8 mouse cellular contexts compared by ENCODE assay signal in genomic region chr19:46394712-46395108, GRCm38 (mm10). TPM values are rescaled to one million over a fixed set of nuclear protein-coding genes. Genes with fewer than 3 reads are reported as not detected.
A peak's percentile ranks its signal among the peaks of the same experiment; 100 is the strongest.
DNase-seq lines count a peak whose midpoint lies in the region; ATAC-seq and TF ChIP-seq lines count a peak whose summit lies in the region.

No protein-coding gene starts in this region.

- peaks cover 10% of the 10 kb centered on the region for H3K36me3 ChIP-seq in heart, embryonic 12.5 days
- peaks cover 3 to 25% of the 10 kb centered on the region in 2 experiments for H3K36me3 ChIP-seq in CH12.LX (replicated peaks in 1 of 2; ENCODE audit: control insufficient read depth in 1 of 2, insufficient read depth in 1 of 2, low read length in 1 of 2)
- peaks cover 4% of the 10 kb centered on the region; the same call in 1 of the 2 replicates for H3K36me3 ChIP-seq in forebrain, embryonic 13.5 days (ENCODE audit: poor library complexity, severe bottlenecking)
- H3K36me3 ChIP-seq in liver, embryonic 14.5 days (replicated peaks; ENCODE audit: control insufficient read depth, insufficient read depth, low read depth): no peaks in the 10 kb centered on the region

- intact Hi-C loops in heart, postnatal 10 days (cut with DNase I): loop anchor here (2.0 kb wide), 1 partner anchor 24 kb away; no protein-coding TSS in a partner anchor

- in situ Hi-C loops in CH12.LX (cut with MboI; ENCODE audit: low pct_ligation_motif_present, low pct_unique_long_range_greater_than_20kb, low sequenced_read_pairs): loop anchor here (5.0 to 10.0 kb wide), 3 partner anchors 37 to 190 kb away; no protein-coding TSS in a partner anchor

- TF ChIP-seq CTCF in CH12.LX (conservative IDR thresholded peaks at IDR 0.05 in 1 of 2, IDR thresholded peaks at IDR 0.05 in 1 of 2; ENCODE audit: low read depth in 2 of 2, low read length in 2 of 2): no peak
- no peak for TF ChIP-seq CTCF in liver, embryonic 14.5 days (IDR thresholded peaks at IDR 0.05; ENCODE audit: low read depth)

- no peak overlapping the region for H3K27ac ChIP-seq in heart, embryonic 12.5 days (ENCODE audit: poor library complexity, severe bottlenecking)
- no peak overlapping the region for H3K27ac ChIP-seq in CH12.LX (ENCODE audit: insufficient read depth, low read depth)
- H3K27ac ChIP-seq in forebrain, embryonic 13.5 days: no peak overlapping the region
- H3K27ac ChIP-seq in liver, embryonic 14.5 days: peak overlapping the region; percentile 16

- no peak for DNase-seq in heart, postnatal 10 days
- DNase-seq in CH12.LX (ENCODE audit: extremely low read depth): no peak
- peak in 1 of 3 experiments; percentile 28 for DNase-seq in liver, embryonic 14.5 days (ENCODE audit: low read depth in 3 of 3, low spot score in 3 of 3)
- no peak for DNase-seq in adrenal gland, adult 8-10 months
- no peak for DNase-seq in frontal cortex, postnatal 25 days (ENCODE audit: low spot score in 2 of 2)
- no peak for DNase-seq in gastrocnemius, postnatal 10 days

- no peak for TF ChIP-seq POLR2A in CH12.LX (IDR thresholded peaks at IDR 0.05; ENCODE audit: low read depth, low read length)

- no peak for ATAC-seq in heart, embryonic 12.5 days (ENCODE audit: insufficient number of reproducible peaks, low FRiP score)
- no peak for ATAC-seq in forebrain, embryonic 13.5 days
- ATAC-seq in liver, embryonic 14.5 days (ENCODE audit: insufficient read depth): no peak

- peak overlapping the region; percentile 74 for H3K4me3 ChIP-seq in heart, embryonic 12.5 days
- H3K4me3 ChIP-seq in CH12.LX (replicated peaks in 1 of 3; ENCODE audit: low read depth in 2 of 3, low read length in 2 of 3, poor library complexity in 1 of 3): peak overlapping the region; percentile 83 to 89 (median 89)
- H3K4me3 ChIP-seq in forebrain, embryonic 13.5 days: peak overlapping the region; percentile 81
- peak overlapping the region; percentile 83 to 85 for H3K4me3 ChIP-seq in liver, embryonic 14.5 days (ENCODE audit: insufficient read depth in 1 of 2, low read depth in 2 of 2, low read length in 2 of 2)

- no peak for TF ChIP-seq EP300 in CH12.LX (IDR thresholded peaks at IDR 0.05; ENCODE audit: low read length)
- no peak for TF ChIP-seq EP300 in liver, embryonic 14.5 days (IDR thresholded peaks at IDR 0.05; ENCODE audit: low read depth)

- H3K9me3 ChIP-seq in heart, embryonic 12.5 days (replicated peaks): no peaks in the 10 kb centered on the region
- no peaks in the 10 kb centered on the region for H3K9me3 ChIP-seq in CH12.LX (replicated peaks; ENCODE audit: low read length)
- no peaks in the 10 kb centered on the region for H3K9me3 ChIP-seq in forebrain, embryonic 13.5 days (replicated peaks)
- no peaks in the 10 kb centered on the region for H3K9me3 ChIP-seq in liver, embryonic 14.5 days (ENCODE audit: control insufficient read depth, low read length)

- no peak for TF ChIP-seq RAD21 in CH12.LX (IDR thresholded peaks at IDR 0.05; ENCODE audit: low read depth, low read length)

- peak overlapping the region; percentile 86 for H3K4me2 ChIP-seq in heart, embryonic 12.5 days
- H3K4me2 ChIP-seq in CH12.LX (ENCODE audit: insufficient read depth, low read depth, poor library complexity, severe bottlenecking): peak overlapping the region; percentile 84
- H3K4me2 ChIP-seq in forebrain, embryonic 13.5 days: peak overlapping the region; percentile 91
- peak overlapping the region; percentile 95 for H3K4me2 ChIP-seq in liver, embryonic 14.5 days (ENCODE audit: low read depth)

- dilution Hi-C loops in CH12.LX (cut with MboI; ENCODE audit: extremely low pct_ligation_motif_present, extremely low pct_unique_long_range_greater_than_20kb, low sequenced_read_pairs): no loop called here

- peaks cover 54% of the 10 kb centered on the region for H3K79me2 ChIP-seq in CH12.LX (replicated peaks; ENCODE audit: control insufficient read depth, extremely low read depth, insufficient read depth, poor library complexity, severe bottlenecking)

- H3K4me1 ChIP-seq in heart, embryonic 12.5 days (replicated peaks): peaks cover 41% of the 10 kb centered on the region
- H3K4me1 ChIP-seq in CH12.LX (ENCODE audit: control insufficient read depth in 1 of 2, insufficient read depth in 2 of 2): peaks cover 8 to 36% of the 10 kb centered on the region in 2 experiments
- peaks cover 50% of the 10 kb centered on the region for H3K4me1 ChIP-seq in forebrain, embryonic 13.5 days
- peaks cover 11 to 21% of the 10 kb centered on the region in 2 experiments for H3K4me1 ChIP-seq in liver, embryonic 14.5 days (replicated peaks; ENCODE audit: control insufficient read depth in 2 of 2, insufficient read depth in 2 of 2, low read length in 1 of 2)

- H3K9ac ChIP-seq in heart, embryonic 12.5 days: peak overlapping the region; percentile 65
- H3K9ac ChIP-seq in CH12.LX (ENCODE audit: insufficient read depth, low read depth): peak overlapping the region; percentile 50
- peak overlapping the region; percentile 67 for H3K9ac ChIP-seq in forebrain, embryonic 13.5 days
- peak overlapping the region; percentile 67 for H3K9ac ChIP-seq in liver, embryonic 14.5 days (replicated peaks)

- H3K27me3 ChIP-seq in heart, embryonic 12.5 days (replicated peaks): no peaks in the 10 kb centered on the region
- no peaks in the 10 kb centered on the region for H3K27me3 ChIP-seq in CH12.LX (replicated peaks)
- H3K27me3 ChIP-seq in forebrain, embryonic 13.5 days: no peaks in the 10 kb centered on the region
- no peaks in the 10 kb centered on the region for H3K27me3 ChIP-seq in liver, embryonic 14.5 days (ENCODE audit: control insufficient read depth, insufficient read depth, low read length)

- WGBS in heart, embryonic 12.5 days: 6% methylated on average over 10 of the region's 10 CpGs
- 5% methylated on average over 10 of the region's 10 CpGs for WGBS in forebrain, embryonic 13.5 days
- 6% methylated on average over 10 of the region's 10 CpGs for WGBS in liver, embryonic 14.5 days (ENCODE audit: insufficient replicate concordance)

RNA-seq across cellular contexts. Expression of gene Actr1a, which starts 0.8 kb away (rescaled TPM):
- 118 and 120 TPM in 2 replicates for polyA plus RNA-seq in heart, embryonic 12.5 days (2016; fragmentation: Nextera tagmentation; extraction: Ambion mirVana)
- total RNA-seq in heart, postnatal 10 days (2021): 100 to 1,000 TPM; 122 to 124 TPM
- 75.7 and 87.8 TPM in 2 replicates for total RNA-seq in CH12.LX (2012; rRNA removed)
- total RNA-seq in CH12.LX (2014; rRNA removed): 69.4 and 70.7 TPM in 2 replicates
- polyA plus RNA-seq in CH12.LX (2012; ENCODE audit: insufficient read length, low read depth): 84.2 and 88.4 TPM in 2 replicates
- 285 and 307 TPM in 2 replicates for polyA plus RNA-seq in forebrain, embryonic 13.5 days (2015; fragmentation: Nextera tagmentation; extraction: Ambion mirVana)
- polyA plus RNA-seq in liver, embryonic 14.5 days (2012; rRNA removed): 23.5 and 28.1 TPM in 2 replicates
- 47.0 and 51.4 TPM in 2 replicates for polyA plus RNA-seq in liver, embryonic 14.5 days (2014; fragmentation: Nextera tagmentation; extraction: Ambion mirVana)
- total RNA-seq in adrenal gland, adult 8-10 months (2022): 100 to 1,000 TPM; 103 to 132 (median 122) TPM
- total RNA-seq in gastrocnemius, postnatal 10 days (2021): 10 to 100 TPM; 65.1 to 69.1 TPM

RNA-seq across cellular contexts. Expression of gene Sufu, which starts 2.0 kb away (rescaled TPM):
- 24.1 and 27.2 TPM in 2 replicates for polyA plus RNA-seq in heart, embryonic 12.5 days (2016; fragmentation: Nextera tagmentation; extraction: Ambion mirVana)
- total RNA-seq in heart, postnatal 10 days (2021): 10 to 100 TPM; 18.0 to 18.7 TPM
- total RNA-seq in CH12.LX (2012; rRNA removed) (8.7 and 9.8 TPM in 2 replicates), CH12.LX (2014; rRNA removed) (3.0 and 3.6 TPM in 2 replicates)
- polyA plus RNA-seq in CH12.LX (2012; ENCODE audit: insufficient read length, low read depth): 18.1 and 22.6 TPM in 2 replicates
- polyA plus RNA-seq in forebrain, embryonic 13.5 days (2015; fragmentation: Nextera tagmentation; extraction: Ambion mirVana): 28.0 and 30.3 TPM in 2 replicates
- 3.2 and 3.6 TPM in 2 replicates for polyA plus RNA-seq in liver, embryonic 14.5 days (2012; rRNA removed)
- 4.2 and 5.4 TPM in 2 replicates for polyA plus RNA-seq in liver, embryonic 14.5 days (2014; fragmentation: Nextera tagmentation; extraction: Ambion mirVana)
- 10 to 100 TPM; 21.6 to 37.0 (median 26.7) TPM for total RNA-seq in adrenal gland, adult 8-10 months (2022)
- total RNA-seq in gastrocnemius, postnatal 10 days (2021): 10 to 100 TPM; 11.8 to 14.2 TPM

RNA-seq across cellular contexts. Expression of gene 2310034G01Rik, which starts 44.6 kb away (rescaled TPM):
- 0.36 and 1.2 TPM in 2 replicates for polyA plus RNA-seq in heart, embryonic 12.5 days (2016; fragmentation: Nextera tagmentation; extraction: Ambion mirVana)
- under 1 TPM; 0.19 to 0.20 TPM for total RNA-seq in heart, postnatal 10 days (2021)
- total RNA-seq in CH12.LX (2012; rRNA removed) (1.3 and 1.4 TPM in 2 replicates), CH12.LX (2014; rRNA removed) (1.5 and 1.6 TPM in 2 replicates)
- polyA plus RNA-seq in CH12.LX (2012; ENCODE audit: insufficient read length, low read depth): 1.1 and 1.4 TPM in 2 replicates
- polyA plus RNA-seq in forebrain, embryonic 13.5 days (2015; fragmentation: Nextera tagmentation; extraction: Ambion mirVana): 1.7 and 2.2 TPM in 2 replicates
- 0.17 and 0.21 TPM in 2 replicates for polyA plus RNA-seq in liver, embryonic 14.5 days (2012; rRNA removed)
- polyA plus RNA-seq in liver, embryonic 14.5 days (2014; fragmentation: Nextera tagmentation; extraction: Ambion mirVana): 0.16 and 0.74 TPM in 2 replicates
- 1 to 10 TPM; 1.1 to 2.4 (median 1.5) TPM for total RNA-seq in adrenal gland, adult 8-10 months (2022)
- total RNA-seq in gastrocnemius, postnatal 10 days (2021): under 1 TPM; 0.35 to 0.56 TPM

RNA-seq across cellular contexts. Expression of gene Mfsd13a, which starts 53.8 kb away (rescaled TPM):
- polyA plus RNA-seq in heart, embryonic 12.5 days (2016; fragmentation: Nextera tagmentation; extraction: Ambion mirVana): 4.3 and 4.4 TPM in 2 replicates
- 1 to 10 TPM; 3.4 to 4.6 TPM for total RNA-seq in heart, postnatal 10 days (2021)
- total RNA-seq in CH12.LX (2012; rRNA removed): 4.9 and 7.6 TPM in 2 replicates
- total RNA-seq in CH12.LX (2014; rRNA removed): 2.8 and 3.1 TPM in 2 replicates
- 13.2 and 15.9 TPM in 2 replicates for polyA plus RNA-seq in CH12.LX (2012; ENCODE audit: insufficient read length, low read depth)
- 7.6 and 7.8 TPM in 2 replicates for polyA plus RNA-seq in forebrain, embryonic 13.5 days (2015; fragmentation: Nextera tagmentation; extraction: Ambion mirVana)
- polyA plus RNA-seq in liver, embryonic 14.5 days (2012; rRNA removed): 9.5 and 12.5 TPM in 2 replicates
- polyA plus RNA-seq in liver, embryonic 14.5 days (2014; fragmentation: Nextera tagmentation; extraction: Ambion mirVana): 8.3 and 9.5 TPM in 2 replicates
- total RNA-seq in adrenal gland, adult 8-10 months (2022): 10 to 100 TPM; 11.7 to 21.1 (median 16.6) TPM
- total RNA-seq in gastrocnemius, postnatal 10 days (2021): 1 to 10 TPM; 1.2 to 1.5 TPM

RNA-seq across cellular contexts. Expression of gene Cuedc2, which starts 56.2 kb away (rescaled TPM):
- 97.7 and 116 TPM in 2 replicates for polyA plus RNA-seq in heart, embryonic 12.5 days (2016; fragmentation: Nextera tagmentation; extraction: Ambion mirVana)
- 100 to 1,000 TPM in 1 of 2 experiments, 10 to 100 TPM in 1; 99.6 to 107 TPM for total RNA-seq in heart, postnatal 10 days (2021)
- total RNA-seq in CH12.LX (2012; rRNA removed) (95.1 and 102 TPM in 2 replicates), CH12.LX (2014; rRNA removed) (117 and 120 TPM in 2 replicates)
- 94.4 and 123 TPM in 2 replicates for polyA plus RNA-seq in CH12.LX (2012; ENCODE audit: insufficient read length, low read depth)
- 304 and 309 TPM in 2 replicates for polyA plus RNA-seq in forebrain, embryonic 13.5 days (2015; fragmentation: Nextera tagmentation; extraction: Ambion mirVana)
- 35.3 and 54.9 TPM in 2 replicates for polyA plus RNA-seq in liver, embryonic 14.5 days (2012; rRNA removed)
- 76.6 and 79.2 TPM in 2 replicates for polyA plus RNA-seq in liver, embryonic 14.5 days (2014; fragmentation: Nextera tagmentation; extraction: Ambion mirVana)
- 100 to 1,000 TPM in 2 of 4 experiments, 10 to 100 TPM in 2; 77.2 to 109 (median 89.6) TPM for total RNA-seq in adrenal gland, adult 8-10 months (2022)
- total RNA-seq in gastrocnemius, postnatal 10 days (2021): 10 to 100 TPM; 88.3 TPM
